Mouse (Mus musculus): ENCODE results near the gene Rag2. TPM values are rescaled to one million over a fixed set of nuclear protein-coding genes. Genes with fewer than 3 reads are reported as not detected.

Rag2 gene
- not detected for total RNA-seq (2021)

DNA sequence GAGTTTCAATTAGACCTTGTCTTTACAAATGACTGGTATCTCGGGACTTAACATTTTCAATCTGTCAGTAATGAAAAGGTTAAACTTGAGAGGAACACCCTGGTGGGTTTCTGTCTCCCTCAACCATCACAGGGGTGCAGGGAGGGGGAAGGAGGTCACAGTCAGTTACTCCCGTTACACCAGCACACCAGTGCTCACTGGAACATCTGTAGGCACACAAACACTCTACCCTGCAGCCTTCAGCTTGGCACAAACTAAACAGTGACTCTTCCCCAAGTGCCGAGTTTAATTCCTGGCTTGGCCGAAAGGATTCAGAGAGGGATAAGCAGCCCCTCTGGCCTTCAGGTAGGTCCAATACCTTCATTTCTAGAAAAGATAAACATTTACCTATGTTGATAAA, at the start of gene Rag2:
Rag2 (plus strand) TSS at position 193 of the 400 bp plus-strand sequence.
- no peak for DNase-seq (ENCODE audit: low spot score in 2 of 2)
- intact Hi-C loops (cut with DNase I): no loop called here

DNA sequence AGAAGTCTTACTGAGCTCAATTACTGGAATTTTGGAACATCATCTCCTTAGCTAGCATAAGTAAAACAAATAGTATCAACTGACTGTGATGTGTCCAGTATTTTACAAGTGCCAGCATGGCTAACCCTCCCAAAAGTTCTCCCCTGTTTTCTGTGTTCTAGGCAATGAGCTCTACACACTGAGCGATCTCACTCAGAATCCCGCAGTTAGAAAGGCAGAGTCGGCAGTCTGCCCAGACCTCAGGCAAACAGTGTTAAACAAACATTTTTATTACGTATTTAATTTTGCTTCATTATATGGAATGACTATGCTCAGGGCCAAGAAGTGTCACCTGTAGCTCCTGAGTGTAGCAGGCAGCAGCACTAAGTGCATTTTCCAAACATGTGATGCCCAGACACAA, 47.3 kb upstream of the Rag2 start:
- DNase-seq (ENCODE audit: low spot score in 2 of 2): no peak
- intact Hi-C loops (cut with DNase I): no loop called here

DNA sequence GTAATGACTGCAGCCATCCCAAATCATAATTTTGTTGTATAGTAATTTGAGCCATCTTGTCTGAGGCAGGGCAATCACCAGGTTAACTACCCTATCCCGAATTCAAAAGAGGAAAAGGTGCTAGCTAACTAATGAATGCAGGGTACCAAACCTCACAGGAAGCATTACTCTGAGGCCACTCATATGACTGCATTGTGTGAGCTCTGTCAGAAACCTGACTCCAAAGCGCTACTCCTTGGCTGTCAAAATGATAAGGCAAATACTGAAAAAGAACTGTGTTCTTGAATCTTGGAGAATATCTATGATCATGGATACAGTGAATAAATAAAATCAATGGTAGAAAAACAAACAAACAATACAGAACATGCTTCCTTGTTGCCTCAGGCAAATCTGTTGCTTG, 44.5 kb upstream of the Rag2 start:
- intact Hi-C loops (cut with DNase I): no loop called here
- DNase-seq (ENCODE audit: low spot score in 2 of 2): no peak

DNA sequence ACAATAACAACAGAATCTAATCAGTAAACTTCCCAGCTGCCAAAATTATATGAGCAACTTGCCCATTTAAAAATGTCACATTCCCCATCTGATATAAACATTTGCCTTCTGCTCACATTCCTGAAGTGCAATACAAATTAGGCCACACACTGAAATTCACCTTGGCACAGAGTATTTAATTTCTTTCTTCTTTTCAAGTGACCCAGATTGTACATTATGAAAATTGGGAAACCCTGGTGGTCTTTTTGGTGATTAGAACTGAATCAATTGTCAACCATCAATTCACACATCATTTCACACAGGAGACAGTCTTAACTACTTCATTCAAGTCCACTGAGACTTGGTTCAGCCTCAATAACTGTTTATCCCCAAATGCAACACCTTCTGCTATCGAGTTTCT, 44.1 kb upstream of the Rag2 start:
- DNase-seq (ENCODE audit: low spot score in 2 of 2): no peak
- intact Hi-C loops (cut with DNase I): no loop called here

DNA sequence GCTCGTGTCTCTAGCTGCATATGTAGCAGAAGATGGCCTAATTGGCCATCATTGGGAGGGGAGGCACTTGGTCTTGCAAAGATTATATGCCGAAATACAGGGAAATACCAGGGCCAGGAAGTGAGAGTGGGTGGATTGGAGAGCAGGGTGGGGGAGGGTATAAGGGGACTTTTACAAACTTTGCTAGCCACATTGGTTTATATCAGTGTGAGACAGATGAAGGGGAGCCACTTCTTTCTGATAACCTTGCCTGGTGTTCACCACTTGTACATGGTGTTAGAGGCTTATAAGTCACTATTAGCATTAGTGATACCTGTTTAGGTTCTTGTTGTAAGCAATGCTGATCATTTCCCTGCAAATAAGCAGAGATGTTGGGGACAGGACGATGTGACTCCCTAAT, 43.5 kb upstream of the Rag2 start:
- no peak for DNase-seq (ENCODE audit: low spot score in 2 of 2)
- intact Hi-C loops (cut with DNase I): no loop called here

DNA sequence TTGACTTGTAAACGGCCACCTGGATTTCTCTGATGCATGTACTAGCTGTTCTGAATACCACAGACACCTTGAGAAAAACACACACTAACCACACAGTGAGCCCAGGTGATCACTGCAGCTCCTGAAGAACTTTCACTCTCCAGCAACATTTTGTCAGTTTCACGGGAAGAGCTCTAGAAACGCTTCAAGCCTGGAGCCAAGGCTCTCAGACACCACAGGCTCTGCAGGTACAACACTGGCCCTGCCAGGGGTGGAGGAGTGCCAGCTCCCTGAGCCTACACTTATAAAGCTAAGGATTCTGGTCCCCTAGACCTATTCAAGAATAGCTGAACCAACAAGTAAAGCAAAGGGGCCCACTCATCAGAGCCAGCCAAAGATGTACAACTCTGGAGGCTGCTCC, 43.1 kb upstream of the Rag2 start:
- DNase-seq (ENCODE audit: low spot score in 2 of 2): no peak
- intact Hi-C loops (cut with DNase I): no loop called here

DNA sequence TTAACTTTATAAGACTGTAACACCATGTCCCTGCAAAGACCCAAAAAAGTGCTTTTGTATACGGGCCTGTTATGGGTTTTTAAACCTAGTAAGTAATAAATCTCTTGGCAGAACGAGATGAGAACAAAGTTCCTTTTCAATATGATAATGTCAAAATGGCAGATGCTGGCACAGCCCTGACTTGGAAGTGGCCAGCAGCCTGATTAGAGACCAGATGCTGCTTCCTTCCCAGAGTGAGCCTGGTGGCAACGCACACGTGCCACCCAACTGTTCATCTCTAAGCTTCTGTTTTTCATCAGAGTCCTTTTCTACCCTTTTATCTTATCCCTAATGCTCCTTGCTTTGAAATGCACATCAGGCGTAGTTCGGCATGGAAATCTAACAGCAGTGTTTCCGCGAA, 33.2 kb upstream of the Rag2 start:
- no peak for DNase-seq (ENCODE audit: low spot score in 2 of 2)
- intact Hi-C loops (cut with DNase I): no loop called here

DNA sequence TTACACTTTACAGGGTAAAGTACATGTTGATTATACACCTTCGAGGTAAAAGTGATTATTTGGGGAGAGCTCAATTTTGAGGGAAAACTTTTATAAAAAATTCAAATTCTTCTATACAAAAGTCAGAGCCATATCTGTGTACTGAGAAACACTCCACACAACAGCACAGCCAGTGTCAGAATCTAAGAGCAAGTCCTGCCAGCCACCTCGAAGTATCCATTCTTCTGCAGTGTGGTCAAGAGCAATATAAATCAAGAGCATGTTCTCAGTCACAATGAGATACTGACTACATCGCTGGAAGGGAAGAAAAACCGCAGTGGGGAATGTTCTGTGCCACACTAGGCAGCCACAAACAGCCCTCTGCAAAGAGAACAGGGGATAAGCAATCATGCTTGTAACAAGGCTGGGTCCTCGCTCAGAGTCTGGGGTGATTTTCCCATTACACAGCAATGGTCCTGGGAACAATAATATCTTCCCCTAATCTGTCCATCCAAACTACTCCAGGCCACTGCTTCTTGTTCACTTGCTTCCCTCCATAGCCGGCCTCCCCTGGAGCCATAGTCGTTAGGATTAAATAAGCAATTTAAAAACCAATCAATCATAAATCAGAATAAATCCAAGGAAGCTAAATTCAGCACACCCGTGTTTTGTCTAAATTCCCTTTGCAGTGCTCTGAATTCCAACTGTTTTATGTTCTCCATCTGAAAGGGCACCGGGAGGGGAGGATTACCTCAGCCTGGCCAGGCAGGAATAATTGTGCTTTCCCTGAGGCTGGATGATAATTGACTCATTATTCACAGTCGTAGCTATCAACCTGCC, 32.3 kb upstream of the Rag2 start:
- intact Hi-C loops (cut with DNase I): no loop called here
- no peak for DNase-seq (ENCODE audit: low spot score in 2 of 2)

DNA sequence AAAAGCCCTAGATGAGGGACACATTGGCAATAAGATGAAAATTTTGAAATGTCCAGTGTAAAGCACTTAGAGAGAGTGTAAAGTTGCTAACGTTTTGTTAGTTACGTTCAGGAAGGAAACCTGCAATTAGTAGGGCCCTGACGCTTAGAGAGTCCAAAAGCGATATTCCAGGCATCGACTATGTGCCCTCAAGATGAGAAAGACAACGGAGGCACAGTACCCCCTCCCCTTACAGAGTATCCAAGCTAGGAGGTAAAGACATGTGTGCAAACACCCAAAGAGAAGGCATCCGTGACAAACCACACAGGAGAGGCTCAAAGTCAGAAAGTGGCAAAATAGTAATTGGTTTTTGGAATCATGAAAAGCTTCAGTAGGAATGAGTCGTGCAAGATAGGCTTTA, 31.6 kb upstream of the Rag2 start:
- intact Hi-C loops (cut with DNase I): no loop called here
- no peak for DNase-seq (ENCODE audit: low spot score in 2 of 2)

DNA sequence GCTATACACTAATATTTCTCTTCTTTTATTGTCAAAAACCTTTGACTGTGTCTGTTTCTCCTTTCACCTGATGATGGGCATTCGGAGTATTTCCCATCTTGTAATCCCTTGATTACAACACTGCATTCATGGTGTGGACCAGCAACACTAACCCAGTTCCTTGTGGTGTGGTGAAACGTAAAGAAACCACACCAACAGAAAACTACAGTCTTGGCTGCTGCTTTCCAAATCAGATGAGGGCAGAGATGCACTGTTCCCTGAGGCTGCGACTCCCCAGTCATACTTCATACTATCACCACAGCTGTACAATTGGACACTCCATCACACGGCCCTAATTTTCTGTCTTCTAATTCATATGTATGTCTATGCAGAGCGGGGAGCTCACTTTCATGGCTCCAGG, 29.8 kb upstream of the Rag2 start:
- no peak for DNase-seq (ENCODE audit: low spot score in 2 of 2)
- intact Hi-C loops (cut with DNase I): no loop called here

DNA sequence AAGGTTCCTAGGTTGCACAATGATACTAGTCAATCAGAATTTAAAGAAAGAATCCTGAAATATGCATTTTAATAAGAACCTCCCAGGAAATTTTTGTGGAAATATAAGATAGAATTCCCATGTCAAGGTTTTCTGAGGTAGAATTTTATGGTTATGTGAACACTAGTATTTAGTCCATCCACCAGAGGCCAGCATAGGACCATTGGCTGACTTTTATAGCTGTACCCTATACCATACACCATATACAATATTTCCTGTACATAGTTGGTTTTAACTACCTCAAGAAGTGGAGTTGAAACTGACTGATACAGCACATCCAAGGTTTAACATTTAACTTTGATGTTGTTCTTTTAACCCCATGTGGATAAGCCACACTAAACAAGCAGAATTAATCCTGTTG, 27.3 kb upstream of the Rag2 start:
- intact Hi-C loops (cut with DNase I): no loop called here
- DNase-seq (ENCODE audit: low spot score in 2 of 2): peak in 1 of 2 experiments; percentile 24

DNA sequence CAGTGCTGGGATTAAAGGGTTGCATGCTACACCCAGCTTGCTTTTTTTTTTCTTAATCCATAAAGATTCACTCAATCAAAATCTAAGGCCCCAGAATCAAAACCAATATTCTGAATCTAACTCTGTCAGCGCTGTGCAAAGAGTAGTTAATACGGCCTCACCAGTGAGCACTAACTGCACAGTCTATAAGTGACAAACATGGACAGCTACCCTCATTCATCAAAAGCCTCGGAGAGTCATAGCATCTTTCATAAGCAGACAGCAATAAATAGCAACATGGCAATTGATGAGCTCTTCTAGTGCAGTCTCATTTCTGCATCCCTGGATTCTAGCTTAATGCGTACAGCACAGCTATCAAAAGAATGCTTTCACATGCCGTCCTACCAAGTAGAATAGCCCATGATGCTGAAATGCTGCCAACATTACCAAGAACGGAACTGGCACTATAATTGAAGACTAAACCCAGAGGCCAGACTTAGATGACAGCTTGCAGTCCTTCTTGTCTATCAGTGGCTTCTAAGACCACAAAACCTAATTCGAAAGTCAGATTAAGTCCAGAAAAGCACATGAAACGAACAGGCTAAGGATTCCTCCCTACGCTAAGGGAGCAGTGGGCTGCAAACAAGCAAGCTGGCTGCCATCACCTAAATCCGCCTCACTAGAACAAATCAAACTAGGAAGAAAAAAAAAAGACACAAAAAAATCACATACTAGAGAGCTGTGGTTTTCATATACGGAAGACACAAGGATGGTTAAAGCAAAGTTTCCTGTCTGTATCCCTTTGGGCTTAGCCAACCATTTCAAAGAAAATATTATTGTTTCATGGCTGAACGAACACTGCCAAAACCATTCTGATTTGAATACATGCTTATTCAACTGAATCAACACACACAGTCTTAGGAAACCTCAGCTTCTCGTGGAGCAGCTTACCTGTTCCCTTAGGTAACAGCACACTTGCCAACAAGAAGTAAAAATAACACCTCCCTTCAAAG, 26.0 kb upstream of the Rag2 start:
- peak in 1 of 2 experiments; percentile 50 for DNase-seq (ENCODE audit: low spot score in 2 of 2)
- intact Hi-C loops (cut with DNase I): loop anchor here (2.0 kb wide), 1 partner anchor 54 kb away; no protein-coding TSS in a partner anchor

DNA sequence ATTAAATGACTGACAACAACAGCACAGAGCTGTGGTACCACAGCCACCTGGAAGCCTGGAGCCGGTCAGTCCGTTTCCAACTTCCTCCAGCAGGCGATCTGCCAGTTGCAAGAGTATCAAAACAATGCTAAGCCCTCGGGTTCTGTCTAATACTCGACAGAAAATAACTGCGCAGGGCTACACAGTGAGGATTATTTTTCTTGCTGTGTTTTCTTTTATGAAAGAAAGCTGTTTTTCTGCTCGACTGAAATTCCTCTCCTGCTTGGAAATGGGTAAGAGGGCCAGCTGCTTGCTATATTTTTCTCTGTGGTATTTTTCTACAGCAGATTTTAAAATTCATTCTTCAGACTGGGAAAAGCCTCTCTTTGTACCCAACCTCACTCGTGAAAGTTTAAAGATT, 23.8 kb upstream of the Rag2 start:
- intact Hi-C loops (cut with DNase I): no loop called here
- peak; percentile 16 to 53 for DNase-seq (ENCODE audit: low spot score in 2 of 2)

DNA sequence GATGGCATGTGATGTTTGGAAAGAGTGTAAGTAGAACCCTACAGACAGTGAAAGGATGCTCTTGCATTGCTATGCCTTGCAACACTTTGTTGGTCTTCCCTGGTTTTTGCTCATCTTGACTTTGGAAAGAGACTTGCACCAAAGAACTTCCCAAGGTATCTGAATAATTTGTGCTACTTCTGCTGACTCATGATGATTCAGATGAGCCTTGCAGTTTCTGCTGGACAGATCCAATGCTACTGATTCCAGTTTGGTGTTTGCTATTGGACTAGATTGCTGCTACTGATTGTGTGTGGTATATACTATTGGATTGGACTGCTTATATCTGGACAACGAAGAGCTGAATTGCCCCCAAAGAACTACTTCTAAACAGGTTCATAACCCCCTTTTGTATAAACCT, 21.4 kb upstream of the Rag2 start:
- DNase-seq (ENCODE audit: low spot score in 2 of 2): no peak
- intact Hi-C loops (cut with DNase I): no loop called here

DNA sequence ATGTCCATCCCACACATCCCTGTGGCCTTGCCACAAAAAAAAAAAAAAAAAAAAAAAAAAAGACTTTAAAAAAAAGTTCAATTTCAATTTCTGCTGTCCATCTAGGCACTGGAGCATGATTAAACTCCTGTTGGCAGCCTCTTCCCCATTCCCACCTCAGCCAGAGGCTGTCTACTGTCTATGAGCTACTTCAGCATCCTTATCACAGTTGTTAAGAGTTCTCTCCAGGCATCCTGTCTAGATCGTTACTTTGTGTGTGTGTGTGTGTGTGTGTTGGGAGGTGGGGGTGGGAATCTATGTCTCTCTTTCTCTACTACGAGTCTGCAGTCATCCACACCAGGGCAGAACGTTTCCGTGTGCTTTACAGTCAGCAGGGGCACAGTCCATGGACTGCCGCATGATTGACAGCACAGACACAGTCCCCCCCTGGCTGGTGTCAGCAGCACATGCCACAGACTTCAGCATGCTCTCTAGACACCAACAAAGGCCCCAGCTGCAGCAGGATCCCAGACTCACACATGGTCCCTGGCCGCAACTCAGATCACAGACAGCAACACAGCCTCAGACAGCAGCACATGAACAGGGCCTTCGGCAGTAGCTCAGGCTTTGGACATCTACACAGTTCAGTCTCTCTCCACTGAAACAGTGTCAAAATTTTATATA, 16.2 kb upstream of the Rag2 start:
- intact Hi-C loops (cut with DNase I): no loop called here
- DNase-seq (ENCODE audit: low spot score in 2 of 2): no peak

DNA sequence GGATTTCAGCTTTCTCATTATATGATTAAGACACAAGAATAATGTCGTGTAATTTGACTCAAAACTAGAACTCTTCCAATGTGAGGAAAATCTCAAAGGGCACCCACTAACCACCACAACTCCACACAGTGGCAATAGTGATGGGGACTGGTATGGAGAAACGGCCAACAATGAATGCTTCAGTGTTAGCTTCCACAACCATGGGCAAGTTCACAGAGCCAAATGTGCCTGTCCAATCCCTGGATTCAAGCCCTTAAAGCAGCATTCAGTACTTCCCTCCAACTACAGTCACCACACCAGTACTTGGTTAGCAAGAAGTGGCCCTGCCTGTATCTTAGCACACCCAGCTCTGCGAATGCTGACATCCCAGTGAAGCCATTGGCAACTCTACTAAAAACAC, 13.7 kb upstream of the Rag2 start:
- intact Hi-C loops (cut with DNase I): no loop called here
- no peak for DNase-seq (ENCODE audit: low spot score in 2 of 2)

DNA sequence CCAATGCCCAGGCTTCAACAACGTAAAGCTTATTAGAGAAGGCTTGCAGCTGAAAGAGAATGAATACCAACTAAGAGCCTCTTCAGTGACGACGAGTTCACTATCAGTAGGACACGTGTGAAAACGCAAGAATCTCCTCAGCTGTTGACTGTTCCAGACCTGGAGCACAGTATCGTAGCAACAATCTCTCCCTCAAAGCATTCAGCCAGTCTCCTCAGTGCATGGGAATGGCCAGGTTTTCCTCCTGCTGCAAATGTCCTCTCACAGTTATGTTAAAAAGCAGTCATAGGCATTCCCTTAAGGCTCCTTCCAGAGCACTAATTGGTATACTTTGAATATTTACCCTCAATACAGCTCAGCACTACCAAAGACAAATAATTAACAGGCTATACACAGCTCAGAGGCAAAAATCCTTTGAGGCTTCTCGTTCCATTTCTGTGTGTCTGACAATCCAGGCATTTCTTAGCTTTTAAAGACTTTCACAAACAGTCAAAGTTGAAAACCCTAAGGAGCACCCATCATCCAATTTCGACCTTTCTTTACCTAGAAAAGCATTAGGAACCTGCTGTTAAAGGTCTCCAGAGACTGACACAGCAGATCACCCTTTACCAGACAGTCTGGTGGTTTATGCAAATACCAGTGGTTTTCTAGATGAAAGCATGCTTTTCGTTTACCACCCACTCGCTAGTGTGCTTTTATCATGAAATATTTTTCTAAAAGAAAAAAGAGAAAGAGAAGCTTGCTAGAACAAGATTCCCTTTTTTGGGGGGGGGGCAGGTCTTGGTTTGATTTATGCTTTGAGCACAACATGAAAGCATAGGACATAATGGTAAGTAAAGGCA, 8.8 kb upstream of the Rag2 start:
- intact Hi-C loops (cut with DNase I): no loop called here
- DNase-seq (ENCODE audit: low spot score in 2 of 2): no peak

DNA sequence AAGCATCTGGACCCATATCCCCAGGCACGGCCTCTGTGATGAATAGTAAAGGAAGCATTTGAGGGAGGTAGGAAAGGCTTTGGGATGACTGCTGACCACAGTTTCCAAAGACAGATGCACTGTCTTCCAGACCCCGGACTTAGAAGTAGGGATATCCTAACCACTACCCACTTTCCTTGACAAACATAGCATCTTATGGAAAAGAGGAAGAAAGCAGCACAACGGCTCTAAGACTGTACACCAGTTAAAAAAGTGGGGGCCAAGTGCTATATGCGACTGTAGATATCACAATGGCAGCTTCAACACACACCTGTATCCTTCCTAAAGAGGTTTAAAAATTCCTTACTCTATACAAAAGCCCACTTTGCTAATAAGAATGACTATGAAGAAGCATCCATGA, 6.1 kb upstream of the Rag2 start:
- intact Hi-C loops (cut with DNase I): no loop called here
- DNase-seq (ENCODE audit: low spot score in 2 of 2): no peak

DNA sequence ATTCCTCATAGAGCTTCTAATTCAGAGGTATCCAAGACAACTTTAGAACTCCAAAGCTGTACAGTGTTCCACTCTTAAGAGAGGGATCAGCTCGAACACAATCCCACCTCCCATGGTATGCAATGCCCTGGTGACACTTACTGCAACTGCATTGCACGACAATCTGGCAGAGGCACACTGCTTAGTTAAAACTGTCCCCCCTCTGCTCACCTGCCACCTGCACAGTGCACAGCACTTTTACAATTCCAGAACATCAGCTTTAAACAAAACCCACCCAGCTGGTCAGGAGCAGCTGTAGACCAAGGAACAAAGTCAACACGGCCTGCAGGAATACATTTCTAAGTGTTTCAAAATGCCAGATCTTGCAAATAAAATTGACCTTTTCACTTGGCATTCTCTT, 3.6 kb upstream of the Rag2 start:
- intact Hi-C loops (cut with DNase I): no loop called here

More for the DNA sequence above, 3.6 kb upstream of the Rag2 start:
- DNase-seq (ENCODE audit: low spot score in 2 of 2): no peak

All from left cerebral cortex, postnatal 25 days (tissue).